Mouse (Mus musculus) neutrophil, adult 65 days (primary cell): Measurements from ENCODE around the gene Masp2. TPM values are rescaled to one million over a fixed set of nuclear protein-coding genes. Genes with fewer than 3 reads are reported as not detected.

Experiments
- total RNA-seq: library from RNA; stranded (reverse); gene quantifications from 2 replicates; pipeline ENCODE4 v1.2.4, GENCODE M21; 2023

The Masp2 gene
- 0.25 TPM in 1 of 2 replicates, not detected in the other for total RNA-seq

GRCm38 (mm10) chr4:148602357-148603120, at the start of gene Masp2:
Gene Masp2, plus strand, starts transcription at chr4:148602554.

GRCm38 (mm10) chr4:148558297-148559000, 43.9 kb upstream of the Masp2 start, which contains the start of gene Exosc10:
Gene Exosc10, plus strand, starts transcription at chr4:148558429.

GRCm38 (mm10) chr4:148591171-148591630, 11.2 kb upstream of the Masp2 start, which contains the start of gene Srm:
Gene Srm, plus strand, starts transcription at chr4:148591503.

GRCm38 (mm10) chr4:148626623-148627185, 24.4 kb downstream of the Masp2 start, which contains the start of gene Tardbp:
Gene Tardbp, minus strand, starts transcription at chr4:148627019.

GRCm38 (mm10) chr4:148643291-148644156, 41.2 kb downstream of the Masp2 start, which contains the start of gene Gm572:
Gene Gm572, plus strand, starts transcription at chr4:148643317.

Other genes with a start within 250 kb of the Masp2 start
- gene Ubiad1, start 157.8 kb upstream of the Masp2 start, total RNA-seq: 4.2 and 5.5 TPM in 2 replicates
- gene Mtor, start 153.9 kb upstream of the Masp2 start, total RNA-seq: 26.4 and 29.2 TPM in 2 replicates
- not detected in 2 replicates for gene Angptl7, start 102.1 kb upstream of the Masp2 start, total RNA-seq
- 44.6 and 47.8 TPM in 2 replicates for gene Exosc10, start 44.1 kb upstream of the Masp2 start, total RNA-seq
- 8.0 and 9.9 TPM in 2 replicates for gene Srm, start 11.1 kb upstream of the Masp2 start, total RNA-seq
- gene Tardbp, start 24.5 kb downstream of the Masp2 start, total RNA-seq: 187 TPM in 2 replicates
- not detected in 2 replicates for gene Gm572, start 40.8 kb downstream of the Masp2 start, total RNA-seq
- 21.6 and 23.7 TPM in 2 replicates for gene Casz1, start 201.9 kb downstream of the Masp2 start, total RNA-seq